Mouse (Mus musculus) monocyte, adult 5-6 weeks (primary cell): ENCODE data around the gene Pabpn1. TPM values are rescaled to one million over a fixed set of nuclear protein-coding genes. Genes with fewer than 3 reads are reported as not detected.

ENCODE experiments used
- ATAC-seq: fragments of 153-309, 156-312 bp; replicated peaks from 2 replicates; pipeline ENCODE4 v1.8.0; 2017; ENCODE audit warnings: mild to moderate bottlenecking; ENCODE audit not compliant: low TSS enrichment, insufficient number of reproducible peaks, severe bottlenecking, poor library complexity, low FRiP score
- total RNA-seq: library from RNA; stranded (forward); fragments of 200-1000, 200-491, 200-594 nt; gene quantifications from 3 replicates; pipeline ENCODE4 v1.2.3, GENCODE M21; 2017

The Pabpn1 gene
- total RNA-seq, 1 experiment from 2014 or later = 184 TPM

DNA sequence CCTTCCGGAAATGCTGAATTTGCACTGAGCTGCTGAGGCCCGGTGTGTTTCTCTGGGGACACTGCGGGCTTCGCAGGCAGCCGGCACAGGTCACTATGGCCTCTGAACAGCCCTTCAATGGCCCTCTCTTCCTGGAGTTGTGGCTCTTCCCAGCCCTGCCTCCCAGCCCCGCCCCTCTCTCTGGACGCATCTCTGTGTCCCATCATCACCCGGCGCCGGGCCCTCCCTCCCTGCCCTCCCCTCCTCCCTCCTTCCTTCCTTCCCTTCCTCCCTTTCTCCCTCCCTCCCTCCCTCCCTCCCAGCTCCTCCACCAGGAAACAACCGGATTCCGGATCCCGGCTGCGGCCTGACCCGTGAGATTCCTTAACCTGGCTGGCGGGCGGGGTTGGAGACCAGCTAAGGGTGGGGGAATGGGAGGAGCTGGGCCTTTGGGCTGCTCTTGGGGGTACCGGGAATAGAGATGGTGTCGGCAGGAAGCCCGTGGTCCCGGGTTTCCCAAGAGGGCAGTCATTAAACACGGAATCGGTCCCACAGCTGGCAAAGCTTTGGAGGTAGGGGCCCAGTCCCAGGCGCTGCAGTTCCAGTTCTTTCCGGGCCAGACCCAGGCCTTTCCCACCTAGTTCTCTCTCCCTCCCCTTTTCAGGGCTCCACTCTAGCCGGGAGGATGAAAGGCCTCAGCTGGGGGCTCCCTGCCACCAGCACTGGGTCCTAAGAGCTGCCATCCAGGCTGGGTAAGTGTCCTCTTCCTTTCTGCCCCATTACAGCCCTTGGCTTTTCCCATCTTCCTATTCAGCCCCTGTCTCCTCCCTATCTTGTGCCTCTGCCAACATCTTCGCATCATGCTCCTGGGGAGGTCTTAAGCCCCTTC, 8.9 kb upstream of the Pabpn1 start, which contains the start of the genes Bcl2l2 and Gm20521:
Bcl2l2 (plus strand) TSS at position 224 of the 868 bp plus-strand sequence.
Gm20521 (plus strand) TSS at position 288 of the 868 bp plus-strand sequence.
- ATAC-seq = 0 out of 2 replicates have a peak, but pooled peaks have one; percentile 48

DNA sequence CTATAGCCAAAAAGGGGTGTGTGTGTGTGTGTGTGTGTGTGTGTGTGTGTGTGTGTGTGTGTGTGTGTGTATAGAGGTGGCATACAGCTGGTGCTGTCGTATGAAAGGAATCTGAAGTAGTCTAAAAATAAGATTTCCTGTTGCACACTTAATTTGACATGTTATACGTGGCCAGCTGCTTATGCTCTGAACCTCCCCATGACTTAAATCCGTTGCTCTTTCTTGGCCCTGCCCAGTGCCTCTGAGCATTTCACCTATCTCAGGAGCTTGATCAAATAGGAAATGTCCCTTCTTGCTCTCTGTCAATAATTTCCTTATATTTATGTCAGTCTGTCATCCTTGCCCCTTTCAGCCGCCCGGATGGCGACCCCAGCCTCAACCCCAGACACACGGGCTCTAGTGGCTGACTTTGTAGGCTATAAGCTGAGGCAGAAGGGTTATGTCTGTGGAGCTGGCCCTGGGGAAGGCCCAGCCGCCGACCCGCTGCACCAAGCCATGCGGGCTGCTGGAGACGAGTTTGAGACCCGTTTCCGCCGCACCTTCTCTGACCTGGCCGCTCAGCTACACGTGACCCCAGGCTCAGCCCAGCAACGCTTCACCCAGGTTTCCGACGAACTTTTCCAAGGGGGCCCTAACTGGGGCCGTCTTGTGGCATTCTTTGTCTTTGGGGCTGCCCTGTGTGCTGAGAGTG, 8.1 kb upstream of the Pabpn1 start:
- ATAC-seq = no peak

DNA sequence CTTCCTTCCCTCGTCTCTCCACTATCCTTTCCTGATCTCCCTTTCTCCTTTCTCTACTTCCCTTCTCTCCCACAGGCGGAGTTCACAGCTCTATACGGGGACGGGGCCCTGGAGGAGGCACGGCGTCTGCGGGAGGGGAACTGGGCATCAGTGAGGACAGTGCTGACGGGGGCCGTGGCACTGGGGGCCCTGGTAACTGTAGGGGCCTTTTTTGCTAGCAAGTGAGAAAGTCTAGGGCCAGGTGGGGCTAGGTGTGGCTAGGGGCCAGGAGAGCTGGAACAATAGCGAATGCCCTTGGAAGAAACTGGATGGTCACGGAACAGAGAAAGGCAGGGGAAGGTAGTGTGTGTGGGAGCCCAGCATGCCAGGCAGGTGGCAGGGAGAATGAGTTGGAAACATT, 7.0 kb upstream of the Pabpn1 start:
- ATAC-seq = no peak

DNA sequence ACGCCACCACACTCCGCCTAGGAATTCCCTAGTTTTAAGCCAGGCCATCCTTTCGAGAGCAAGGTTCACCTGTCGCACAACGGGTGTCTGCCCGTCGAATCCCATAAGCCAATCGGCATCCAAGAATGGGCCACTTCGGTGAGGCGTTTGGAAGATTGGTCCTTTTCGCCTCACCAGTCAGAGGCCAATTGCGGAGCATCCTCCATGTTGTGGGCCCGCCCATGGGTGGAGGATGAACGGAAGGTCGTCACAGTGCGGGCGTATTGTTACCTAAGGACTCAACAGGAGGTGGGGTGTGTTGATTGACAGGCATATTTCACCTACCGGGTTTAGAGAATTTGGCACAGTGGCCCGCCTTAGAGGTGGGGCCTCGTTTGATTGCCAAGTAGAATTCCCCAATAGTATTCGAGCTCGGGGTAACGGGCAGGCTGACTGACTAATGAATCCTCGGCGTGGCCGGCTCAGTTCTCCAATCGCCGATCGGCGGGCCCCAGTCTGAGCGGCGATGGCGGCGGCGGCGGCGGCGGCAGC, 1.4 kb downstream of the Pabpn1 start:
- peak; percentile 98 for ATAC-seq

DNA sequence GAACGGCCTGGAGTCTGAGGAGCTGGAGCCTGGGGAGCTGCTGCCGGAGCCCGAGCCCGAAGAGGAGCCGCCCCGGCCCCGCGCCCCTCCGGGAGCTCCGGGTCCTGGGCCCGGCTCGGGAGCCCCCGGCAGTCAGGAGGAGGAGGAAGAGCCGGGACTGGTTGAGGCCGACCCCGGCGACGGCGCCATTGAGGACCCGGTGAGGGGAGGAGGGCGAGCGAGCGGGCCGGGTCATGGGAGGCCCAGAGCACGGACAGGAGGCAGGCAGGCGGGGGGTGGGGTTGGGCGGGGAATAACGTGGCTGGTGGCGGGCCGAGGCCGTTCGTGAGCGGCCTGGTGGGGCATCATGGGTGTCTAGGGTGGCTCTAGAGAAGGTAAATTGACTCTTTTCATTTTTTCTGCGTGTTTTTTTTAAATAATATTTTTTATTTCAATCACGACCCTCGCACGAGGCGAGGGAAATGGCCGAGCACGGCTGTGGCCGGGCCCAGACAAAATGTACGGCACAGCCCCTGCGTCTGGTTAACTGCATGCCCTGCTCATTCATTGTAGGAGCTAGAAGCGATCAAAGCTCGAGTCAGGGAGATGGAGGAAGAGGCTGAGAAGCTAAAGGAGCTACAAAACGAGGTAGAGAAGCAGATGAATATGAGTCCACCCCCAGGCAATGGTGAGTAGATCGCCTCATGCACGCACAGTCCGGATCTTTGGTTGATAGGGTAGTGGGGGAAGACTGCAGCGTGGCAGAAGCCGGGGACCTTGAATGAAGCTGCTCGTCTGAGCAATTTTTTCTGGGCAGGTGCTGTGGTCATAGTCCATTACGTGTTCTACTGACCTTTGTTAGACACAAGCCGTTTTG, 2.2 kb downstream of the Pabpn1 start:
- no peak for ATAC-seq

DNA sequence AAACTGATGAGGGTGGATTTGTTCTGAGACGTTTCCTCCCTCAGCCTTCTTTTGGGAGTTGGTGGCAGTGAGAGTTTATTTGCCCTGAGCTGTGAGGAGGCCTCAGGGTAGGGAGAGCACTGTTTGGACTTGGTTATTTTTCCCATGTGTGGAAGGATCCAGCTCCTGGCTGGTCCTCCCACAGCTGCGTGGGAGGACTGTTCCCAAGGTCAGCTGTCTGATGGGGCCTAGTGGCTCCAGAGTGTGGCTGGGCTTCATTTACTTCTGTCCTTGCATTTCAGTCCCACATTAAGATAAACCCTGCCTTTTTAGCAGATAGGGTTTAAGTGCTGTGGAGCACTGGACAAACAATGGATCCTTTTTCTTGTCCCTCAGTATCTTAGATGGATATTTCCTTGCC, 5.1 kb downstream of the Pabpn1 start:
- ATAC-seq = no peak

DNA sequence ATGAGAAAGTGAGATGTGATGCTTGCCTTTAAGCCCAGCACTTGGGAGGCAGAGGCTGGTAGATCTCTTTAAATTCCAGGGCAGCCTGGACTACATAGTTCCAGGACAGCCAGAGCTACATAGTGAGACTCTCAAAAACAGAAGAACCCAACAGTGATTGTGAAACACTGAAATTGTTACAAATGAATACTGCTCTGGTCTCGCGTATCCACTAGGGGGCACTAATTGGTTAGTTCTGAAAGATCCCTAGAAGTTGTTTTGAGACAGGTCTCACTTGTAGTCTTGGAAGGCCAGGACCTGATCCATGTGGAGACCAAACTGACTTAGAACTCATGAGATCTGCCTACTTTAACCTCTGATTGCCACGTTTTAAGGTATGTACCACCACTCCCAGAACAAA, 8.1 kb downstream of the Pabpn1 start:
- ATAC-seq = peak; percentile 83

DNA sequence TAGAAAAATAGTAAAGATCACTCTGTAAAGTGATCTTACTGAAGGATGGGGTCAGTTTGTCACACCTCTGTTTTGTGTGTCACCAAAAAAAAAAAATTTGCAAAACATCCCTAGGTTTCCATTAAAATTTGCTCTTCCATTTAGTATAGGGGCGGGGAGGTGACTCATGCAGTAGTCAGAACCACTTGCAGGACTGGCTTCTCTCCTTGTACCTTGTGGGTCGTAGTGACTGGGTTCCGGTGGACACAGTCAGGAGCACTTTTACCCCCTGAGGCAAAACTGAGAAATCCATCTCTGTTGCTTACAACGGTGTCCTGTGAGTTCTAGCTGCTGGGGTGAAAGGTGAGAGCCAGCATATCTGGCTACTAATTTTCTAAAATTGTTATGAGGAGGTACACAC, 11.3 kb downstream of the Pabpn1 start:
- ATAC-seq = no peak

DNA sequence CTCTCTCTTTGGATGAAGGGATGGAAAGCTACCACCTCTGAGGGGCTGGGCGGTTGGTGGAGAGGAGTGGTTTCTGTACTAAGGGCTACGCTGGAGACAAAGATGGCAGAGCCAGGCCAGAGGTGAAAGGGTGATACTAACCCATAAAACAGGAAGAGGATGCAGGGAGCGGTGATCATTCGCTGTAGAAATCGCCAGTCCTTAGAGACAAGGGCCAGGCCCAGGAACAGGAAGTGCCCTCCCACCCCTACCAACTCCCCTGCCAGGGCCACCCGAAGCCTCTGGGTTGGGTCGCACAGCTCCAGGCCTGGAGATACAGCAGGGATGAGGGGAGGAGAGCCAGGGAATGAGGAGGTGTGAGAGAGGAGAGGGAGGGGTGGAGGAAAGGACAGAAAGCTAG, 16.4 kb downstream of the Pabpn1 start:
- ATAC-seq = no peak

DNA sequence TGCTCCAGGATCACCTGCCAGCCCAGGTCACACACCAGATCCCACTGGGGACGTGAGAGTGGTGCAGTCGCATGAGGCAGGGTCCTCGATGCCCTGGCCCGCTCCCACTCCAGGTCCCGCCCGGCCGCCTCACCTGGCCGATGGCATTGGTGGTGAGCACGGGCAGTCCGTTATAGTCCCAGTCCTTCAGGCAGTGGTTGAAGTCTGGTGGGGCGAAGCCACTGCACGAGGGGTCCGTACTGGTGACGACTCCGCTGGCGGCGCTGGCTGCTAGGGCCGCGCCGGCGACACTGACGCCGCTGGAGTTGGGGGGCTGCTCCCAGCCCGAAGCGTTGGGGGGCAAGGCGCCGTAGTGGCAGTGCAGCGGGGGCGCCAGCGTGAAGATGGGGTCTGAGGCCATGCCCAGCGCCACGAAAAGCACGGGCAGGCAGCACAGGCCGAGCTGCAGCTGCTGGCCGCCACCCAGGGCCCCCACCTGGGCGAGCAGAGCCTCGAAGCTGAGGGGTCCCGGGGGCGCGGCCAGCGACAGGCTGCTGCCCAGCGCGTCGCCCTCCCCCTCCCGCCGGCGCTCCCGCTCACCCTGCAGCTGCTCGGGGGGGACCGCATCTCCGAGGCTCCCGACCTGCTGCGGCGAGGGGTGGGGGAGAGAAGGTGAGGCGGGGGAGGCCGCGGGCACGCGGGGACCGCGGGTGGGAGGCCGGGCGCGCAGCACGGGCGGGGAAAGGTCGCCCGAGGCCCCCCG, 20.0 kb downstream of the Pabpn1 start:
- no peak for ATAC-seq

DNA sequence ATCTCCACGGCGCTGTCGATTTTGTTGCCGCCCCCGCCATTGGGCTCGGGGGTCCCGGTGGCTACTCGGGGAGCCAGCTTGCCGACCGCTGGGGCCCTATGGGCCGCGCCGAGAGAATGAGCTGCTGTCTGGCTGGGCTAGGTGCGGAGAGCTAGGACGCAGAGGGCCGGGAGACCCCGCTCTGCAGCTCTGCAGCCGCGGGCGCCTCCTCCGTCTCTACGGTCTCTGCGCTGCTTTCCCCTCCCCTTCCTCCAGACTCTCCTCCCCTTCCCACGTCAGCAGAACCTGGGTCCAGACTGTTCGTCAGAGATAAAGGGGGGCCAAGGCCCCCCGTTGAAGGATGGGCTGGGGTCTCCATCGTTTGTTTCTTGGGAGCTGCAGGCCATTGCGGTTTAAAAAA, 20.6 kb downstream of the Pabpn1 start, which contains the start of gene Slc22a17:
Slc22a17 (minus strand) TSS at position 247 of the 400 bp plus-strand sequence.
- no peak for ATAC-seq

DNA sequence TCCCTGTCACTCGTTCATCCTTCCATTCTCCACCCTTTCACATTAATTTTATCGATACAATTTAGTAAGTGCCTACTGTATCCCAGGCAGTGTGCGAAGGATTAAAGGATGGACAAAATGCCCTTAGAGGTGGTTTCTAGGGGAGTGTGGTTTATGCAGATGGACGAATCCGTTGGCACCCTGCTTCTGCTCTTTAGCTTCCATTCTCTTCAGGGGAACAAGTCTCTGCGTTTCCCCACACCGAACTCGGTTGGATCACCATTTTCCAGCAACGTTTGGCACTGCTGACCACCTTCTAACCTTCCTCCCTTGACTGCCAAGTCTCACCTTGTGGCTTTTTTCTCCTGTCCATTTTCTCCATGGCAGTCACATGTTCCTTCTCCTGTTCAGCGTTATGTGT, 21.0 kb downstream of the Pabpn1 start:
- no peak for ATAC-seq

DNA sequence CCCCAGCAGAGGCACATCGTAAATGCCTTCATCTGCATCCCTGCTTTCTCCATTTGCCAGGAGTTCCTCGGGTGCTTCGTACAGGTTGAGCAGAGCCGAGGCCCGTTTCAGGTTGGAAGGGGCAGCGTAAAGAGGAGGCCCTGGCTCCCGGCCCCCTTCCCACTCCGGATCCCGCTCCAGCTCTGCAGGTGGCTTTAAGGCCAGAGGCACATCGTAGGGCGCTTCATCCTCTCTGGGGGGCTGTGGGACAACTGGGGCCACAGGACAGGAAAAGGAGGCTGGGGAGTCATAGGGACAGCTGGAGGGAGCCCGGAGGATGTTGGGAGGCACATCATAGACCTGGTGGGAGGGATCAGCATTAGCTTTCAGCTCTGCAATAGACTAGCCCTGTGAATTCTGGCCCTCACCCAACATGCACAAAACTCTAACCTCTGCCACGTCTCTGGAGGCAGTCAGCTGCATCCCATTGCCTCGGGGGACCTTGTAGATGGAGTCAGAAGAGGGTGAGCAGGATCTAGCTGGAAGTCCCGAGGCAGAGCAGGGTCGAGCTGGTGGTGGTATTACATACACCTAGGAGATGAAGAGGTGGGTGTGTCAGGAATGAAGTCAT, 27.9 kb downstream of the Pabpn1 start:
- no peak for ATAC-seq

DNA sequence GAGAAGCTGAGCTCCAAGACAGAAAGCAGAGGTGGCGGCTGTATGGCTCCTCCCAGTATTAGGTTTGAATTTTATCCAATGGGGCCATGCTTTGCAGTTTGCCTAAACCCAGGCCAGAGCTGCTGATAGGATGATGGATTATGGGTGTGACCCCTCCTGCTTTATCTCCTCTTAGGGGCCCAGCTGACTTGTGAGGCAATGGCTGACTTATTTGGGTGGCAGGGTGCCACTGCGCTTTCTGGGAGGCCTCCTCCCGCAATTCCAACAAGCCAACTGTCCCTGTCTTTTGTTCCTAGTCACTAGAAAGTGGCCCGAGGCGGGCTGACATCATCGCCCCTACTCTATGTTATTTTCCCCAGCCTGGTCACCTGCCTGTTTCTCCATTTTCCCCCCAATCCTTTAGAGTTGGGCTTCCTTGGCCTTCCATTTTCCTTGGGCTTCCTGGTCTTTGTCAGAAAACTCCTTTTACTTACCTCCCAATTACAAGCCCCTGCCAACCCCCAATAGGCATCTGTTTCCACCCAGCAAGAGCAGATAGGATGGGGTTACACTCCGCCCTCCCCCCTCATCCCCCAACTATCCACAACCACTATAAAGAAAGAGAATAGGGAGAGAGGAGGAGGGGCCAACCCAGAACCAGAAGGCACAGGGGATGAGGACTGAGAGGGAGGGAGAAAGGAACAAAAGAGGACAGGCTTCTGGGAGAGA, 32.5 kb downstream of the Pabpn1 start:
- ATAC-seq = no peak

DNA sequence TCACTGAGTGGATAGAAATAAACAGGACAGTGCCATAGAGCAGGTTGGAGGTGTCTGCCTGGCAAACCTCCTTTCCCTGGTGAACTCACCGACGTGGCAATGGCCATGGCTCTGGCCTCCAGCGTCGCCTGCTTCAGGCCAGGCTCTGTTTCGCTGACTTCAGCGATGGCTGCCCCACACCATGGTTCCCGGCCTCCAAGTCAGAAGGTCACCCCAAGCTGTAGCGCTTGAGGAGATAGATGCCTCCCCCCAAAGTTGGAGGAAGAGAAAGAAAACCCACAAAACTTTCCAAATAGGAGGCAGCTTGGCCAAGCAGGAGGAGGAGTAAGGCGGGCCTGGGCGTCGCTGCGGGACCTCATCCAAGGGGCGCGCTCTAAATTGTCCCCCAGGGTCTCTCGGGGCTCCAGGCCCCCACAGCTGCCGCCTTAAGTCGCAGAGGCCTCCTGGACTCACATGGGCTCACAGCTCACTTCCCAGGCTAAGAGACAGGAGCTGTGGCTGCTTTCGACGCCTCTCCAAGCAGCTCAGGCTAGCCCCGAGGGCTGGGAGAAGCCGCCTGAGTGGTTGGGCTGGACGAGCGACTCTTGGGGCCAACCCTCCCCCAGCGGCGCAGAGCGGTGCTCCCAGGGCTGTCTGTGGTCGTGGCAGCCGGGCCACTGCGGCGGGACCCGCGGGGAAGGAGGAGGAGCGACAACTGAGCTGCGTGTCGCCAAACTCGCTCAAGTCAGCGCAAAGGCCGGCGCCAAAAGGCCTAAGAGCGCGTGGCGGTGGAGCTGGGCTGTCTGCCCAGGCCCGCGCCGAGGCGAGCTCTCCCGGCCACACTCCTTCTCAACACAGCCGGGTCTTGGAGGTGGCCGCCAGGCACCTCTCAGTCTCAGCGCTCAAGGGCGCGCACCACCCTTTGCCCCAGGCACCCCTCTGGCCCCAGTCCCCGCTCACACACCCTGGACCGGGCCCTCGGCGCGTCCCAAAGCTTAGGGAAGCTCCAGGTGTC, 33.3 kb downstream of the Pabpn1 start, which contains the start of gene Efs:
Efs (minus strand) TSS at position 778 of the 994 bp plus-strand sequence.
- no peak for ATAC-seq
